Mouse (Mus musculus) forebrain, embryonic 12.5 days (tissue): Measurements from ENCODE around the gene Akap3. TPM values are rescaled to one million over a fixed set of nuclear protein-coding genes. Genes with fewer than 3 reads are reported as not detected.
A peak's percentile ranks its signal among the peaks of the same experiment; 100 is the strongest.

Experiments
- ATAC-seq: fragments of 200-750 bp; cut with Nextera tagmentation; 2 replicates; pipeline ENCODE4 v1.8.0; 2017; ENCODE audit warnings: moderate TSS enrichment; ENCODE audit not compliant: low FRiP score
- H3K27ac ChIP-seq: fragments of 300-500 bp; sonication (generic); 2 replicates; pipeline ENCODE4 v1.5.1; 2016; ENCODE audit warnings: mild to moderate bottlenecking
- H3K27me3 ChIP-seq: fragments of 300-500 bp; sonication (generic); 2 replicates; pipeline ENCODE4 v1.6.1; 2016; ENCODE audit warnings: mild to moderate bottlenecking
- H3K36me3 ChIP-seq: fragments of 300-500 bp; sonication (generic); replicated peaks from 2 replicates; pipeline ENCODE4 v1.6.1; 2016; ENCODE audit warnings: mild to moderate bottlenecking
- H3K4me1 ChIP-seq: fragments of 300-500 bp; sonication (generic); 2 replicates; pipeline ENCODE4 v1.6.1; 2016
- H3K4me2 ChIP-seq: fragments of 300-500 bp; sonication (generic); 2 replicates; pipeline ENCODE4 v1.6.1; 2016; ENCODE audit warnings: mild to moderate bottlenecking, moderate library complexity
- H3K4me3 ChIP-seq: fragments of 300-500 bp; sonication (generic); replicated peaks from 2 replicates; pipeline ENCODE4 v1.5.1; 2016; ENCODE audit warnings: mild to moderate bottlenecking
- H3K9ac ChIP-seq: fragments of 300-500 bp; sonication (generic); 2 replicates; pipeline ENCODE4 v1.6.1; 2016; ENCODE audit warnings: mild to moderate bottlenecking
- H3K9me3 ChIP-seq: fragments of 300-500 bp; sonication (generic); 2 replicates; pipeline ENCODE4 v1.6.1; 2016
- WGBS: fragments of 180-500 bp; shearing (Covaris S2); methylation state at CpG from one replicate; pipeline ENCODE4 v1.1.7; 2016; 5-methylcytosine and 5-hydroxymethylcytosine counted together
- polyA plus RNA-seq: library from polyadenylated mRNA; unstranded; fragments of >200 nt; fragmentation: Nextera tagmentation; extraction: Ambion mirVana; gene quantifications from 2 replicates; pipeline ENCODE4 v1.2.1, GENCODE M21; 2016

The Akap3 gene
- polyA plus RNA-seq, 1 experiment from 2014 or later = 0.06 TPM

- Histone ChIP-seq H3K9me3 (no peaks in the 10 kb centered on the region), H3K27ac (no peak overlapping the region), H3K4me1 (no peaks in the 10 kb centered on the region), H3K27me3 (no peaks in the 10 kb centered on the region), H3K4me3 (no peak overlapping the region), H3K4me2 (no peak overlapping the region), H3K9ac (no peak overlapping the region), H3K36me3 (no peaks in the 10 kb centered on the region)
- WGBS = 85% methylated on average over 3 of the region's 3 CpGs
- ATAC-seq = no peak
Observed at GRCm38 (mm10) chr6:126907876-126908275, 55.0 kb downstream of the Akap3 start.

DNA sequence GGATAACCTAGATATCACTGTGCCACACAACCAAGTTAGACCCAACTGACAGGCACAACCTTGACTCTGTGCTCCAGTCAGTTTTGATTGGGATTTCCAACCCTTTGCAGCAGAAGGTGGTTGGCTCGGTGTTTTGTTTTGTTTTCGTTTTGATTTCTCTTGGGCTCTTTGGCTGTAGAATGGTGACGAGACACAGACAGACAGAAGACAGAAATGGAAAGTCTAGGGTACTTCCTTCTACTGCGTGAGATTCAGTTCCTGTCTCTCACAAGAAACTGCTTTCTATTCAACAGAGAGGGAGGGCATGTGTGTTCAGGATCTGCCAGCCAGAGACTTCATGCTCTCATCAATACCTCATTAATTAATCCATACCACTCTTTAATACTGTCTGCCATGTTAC lies 57.8 kb downstream of the Akap3 start:
- no peak for ATAC-seq
- no peaks in the 10 kb centered on the region for H3K36me3 ChIP-seq
- no peak overlapping the region for H3K9ac ChIP-seq
- no peaks in the 10 kb centered on the region for H3K9me3 ChIP-seq
- no peaks in the 10 kb centered on the region for H3K4me1 ChIP-seq
- 86% methylated on average over 4 of the region's 4 CpGs for WGBS
- H3K27ac ChIP-seq = no peak overlapping the region
- H3K4me3 ChIP-seq = no peak overlapping the region
- no peaks in the 10 kb centered on the region for H3K27me3 ChIP-seq
- H3K4me2 ChIP-seq = no peak overlapping the region

DNA sequence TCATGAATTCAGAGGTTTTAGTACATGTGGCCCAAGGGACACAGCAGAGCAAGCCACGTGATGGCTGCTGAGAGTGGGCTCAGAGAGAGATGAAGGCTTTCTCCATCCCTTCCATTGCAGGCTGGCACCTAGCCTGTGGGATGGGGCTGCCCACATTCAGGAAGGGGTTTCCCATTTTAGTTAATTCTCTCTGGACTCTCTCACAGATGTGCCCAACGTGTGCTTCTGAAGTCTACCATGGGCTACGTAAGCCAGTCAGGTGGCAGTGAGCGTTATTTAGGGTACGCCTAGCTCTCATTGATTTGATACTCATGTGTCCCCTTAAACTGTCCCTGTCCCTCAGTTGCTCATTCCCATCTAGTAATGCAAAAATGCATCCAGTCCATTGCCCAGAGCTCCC lies 62.0 kb downstream of the Akap3 start:
- Histone ChIP-seq H3K4me2 (no peak overlapping the region), H3K4me1 (no peaks in the 10 kb centered on the region), H3K9me3 (no peaks in the 10 kb centered on the region), H3K4me3 (no peak overlapping the region), H3K27ac (no peak overlapping the region), H3K36me3 (no peaks in the 10 kb centered on the region), H3K27me3 (no peaks in the 10 kb centered on the region), H3K9ac (no peak overlapping the region)
- no peak for ATAC-seq
- WGBS = 81% methylated on average over 5 of the region's 5 CpGs

- peak within 1 kb of the TSS; percentile 32 for H3K4me2 ChIP-seq
- no peak within 1 kb of the TSS for H3K27ac ChIP-seq
- no peaks in the 10 kb centered on the region for H3K9me3 ChIP-seq
- H3K9ac ChIP-seq = no peak within 1 kb of the TSS
- H3K4me3 ChIP-seq = 0 out of 2 replicates have a peak within 1 kb of the TSS, but pooled peaks have one; percentile 7
- H3K4me1 ChIP-seq = peaks cover 6% of the 10 kb centered on the region
- H3K27me3 ChIP-seq = no peaks in the 10 kb centered on the region
- H3K36me3 ChIP-seq = peaks cover 40% of the 10 kb centered on the region
- no peak for ATAC-seq
- WGBS = 8% methylated on average over 21 of the region's 21 CpGs
Observed at GRCm38 (mm10) chr6:126921111-126921881, 68.4 kb downstream of the Akap3 start, which contains the start of gene Dyrk4. Dyrk4 (minus strand) TSS chr6:126921839.

Other genes with a start within 250 kb of the Akap3 start
- 0.74 and 1.5 TPM in 2 replicates for gene Kcna1, start 206.7 kb upstream of the Akap3 start, polyA plus RNA-seq
- gene Kcna6, start 112.4 kb upstream of the Akap3 start, polyA plus RNA-seq = 5.9 and 6.3 TPM in 2 replicates
- gene Ndufa9, start 4.0 kb upstream of the Akap3 start, polyA plus RNA-seq = 167 and 175 TPM in 2 replicates
- gene Dyrk4, start 68.7 kb downstream of the Akap3 start, polyA plus RNA-seq = 0.15 TPM in 1 of 2 replicates, not detected in the other
- gene Rad51ap1, start 86.5 kb downstream of the Akap3 start, polyA plus RNA-seq = 73.2 and 84.4 TPM in 2 replicates
- 22.0 and 22.1 TPM in 2 replicates for gene D6Wsu163e, start 86.9 kb downstream of the Akap3 start, polyA plus RNA-seq
- not detected in 2 replicates for gene Fgf6, start 162.5 kb downstream of the Akap3 start, polyA plus RNA-seq
- gene Fgf23, start 219.8 kb downstream of the Akap3 start, polyA plus RNA-seq = 0.14 TPM in 1 of 2 replicates, not detected in the other